Mouse (Mus musculus) heart, postnatal 0 days (tissue): ENCODE measurements around the gene Tpcn1.

Experiments used
- CTCF ChIP-seq: IDR thresholded peaks from 2 replicates; pipeline ENCODE4 v1.5.1; 2016; ENCODE audit warnings: antibody characterized with exemption, control low read depth, low read depth
- EP300 ChIP-seq: IDR thresholded peaks from 2 replicates; pipeline ENCODE4 v1.6.1; 2016; ENCODE audit warnings: antibody characterized with exemption, low read depth

- TF ChIP-seq CTCF (no peak), EP300 (no peak)
Observed at GRCm38 (mm10) chr5:120574469-120575063, 13.9 kb downstream of the Tpcn1 start.
